Mouse (Mus musculus): ENCODE results near the gene Tcp1. TPM values are rescaled to one million over a fixed set of nuclear protein-coding genes. Genes with fewer than 3 reads are reported as not detected.
"Not testable (repeated sequence)": the region's sequence is repeated elsewhere in the genome, so short reads cannot be mapped to it uniquely, and the experiment has no call there.

Tcp1 gene
- total RNA-seq, 1 experiment = 519 TPM

GRCm38 (mm10) chr17:12897674-12898073 lies 17.8 kb upstream of the Tcp1 start:
- TF ChIP-seq ZNF384 (IDR thresholded peaks at IDR 0.05; ENCODE audit: low read depth, low read length) (no peak), CHD2 (IDR thresholded peaks at IDR 0.05; ENCODE audit: low read depth, low read length) (no peak), ZC3H11A (IDR thresholded peaks at IDR 0.05; ENCODE audit: borderline replicate concordance, low read depth, low read length) (no peak), MAFK (IDR thresholded peaks at IDR 0.05; ENCODE audit: insufficient read depth, low read depth, low read length) (no peak), HCFC1 (IDR thresholded peaks at IDR 0.05; ENCODE audit: borderline replicate concordance, insufficient read depth, low read length) (no peak)
- Histone ChIP-seq H3K4me3 (ENCODE audit: insufficient read depth in 1 of 2, low read depth in 1 of 2, low read length in 2 of 2, poor library complexity in 1 of 2, severe bottlenecking in 1 of 2) (no peak overlapping the region), H3K4me1 (ENCODE audit: control insufficient read depth in 2 of 2, insufficient read depth in 2 of 2, low read length in 2 of 2, poor library complexity in 1 of 2) (0 out of 4 replicates have a peak, but pooled peaks cover 0 to 2% of the 10 kb centered on the region in 2 experiments), H3K27ac (ENCODE audit: insufficient read depth, low read depth, low read length, poor library complexity, severe bottlenecking) (no peak overlapping the region), H3K36me3 (ENCODE audit: control insufficient read depth, insufficient read depth, low read length, poor library complexity, severe bottlenecking) (peaks cover 35% of the 10 kb centered on the region), H3K9ac (ENCODE audit: insufficient read depth, low read depth, low read length, poor library complexity, severe bottlenecking) (no peak overlapping the region), H3K9me3 (ENCODE audit: control insufficient read depth, insufficient read depth, low read depth, low read length) (no peaks in the 10 kb centered on the region)
- in situ Hi-C loops (cut with MboI; ENCODE audit: low sequenced_read_pairs in 2 of 2, unreplicated experiment in 2 of 2) = no loop called here
- no peak for DNase-seq (ENCODE audit: low read depth, low spot score)

- DNase-seq (ENCODE audit: low read depth, low spot score); H3K4me3 ChIP-seq (ENCODE audit: insufficient read depth in 1 of 2, low read depth in 1 of 2, low read length in 2 of 2, poor library complexity in 1 of 2, severe bottlenecking in 1 of 2); H3K27ac ChIP-seq (ENCODE audit: insufficient read depth, low read depth, low read length, poor library complexity, severe bottlenecking); H3K9me3 ChIP-seq (ENCODE audit: control insufficient read depth, insufficient read depth, low read depth, low read length); H3K9ac ChIP-seq (ENCODE audit: insufficient read depth, low read depth, low read length, poor library complexity, severe bottlenecking); in situ Hi-C loops (cut with MboI; ENCODE audit: low sequenced_read_pairs in 2 of 2, unreplicated experiment in 2 of 2); H3K4me1 ChIP-seq (ENCODE audit: control insufficient read depth in 2 of 2, insufficient read depth in 2 of 2, low read length in 2 of 2, poor library complexity in 1 of 2): not testable (repeated sequence)
- H3K36me3 ChIP-seq (ENCODE audit: control insufficient read depth, insufficient read depth, low read length, poor library complexity, severe bottlenecking) = peaks cover 39% of the 10 kb centered on the region
Measured at GRCm38 (mm10) chr17:12898607-12899006, 16.9 kb upstream of the Tcp1 start.

GRCm38 (mm10) chr17:12902291-12902690 lies 13.2 kb upstream of the Tcp1 start:
- Histone ChIP-seq H3K27ac (ENCODE audit: insufficient read depth, low read depth, low read length, poor library complexity, severe bottlenecking) (no peak overlapping the region), H3K4me3 (ENCODE audit: insufficient read depth in 1 of 2, low read depth in 1 of 2, low read length in 2 of 2, poor library complexity in 1 of 2, severe bottlenecking in 1 of 2) (no peak overlapping the region), H3K9ac (ENCODE audit: insufficient read depth, low read depth, low read length, poor library complexity, severe bottlenecking) (no peak overlapping the region), H3K4me1 (ENCODE audit: control insufficient read depth in 2 of 2, insufficient read depth in 2 of 2, low read length in 2 of 2, poor library complexity in 1 of 2) (0 out of 4 replicates have a peak, but pooled peaks cover 0 to 2% of the 10 kb centered on the region in 2 experiments), H3K9me3 (ENCODE audit: control insufficient read depth, insufficient read depth, low read depth, low read length) (no peaks in the 10 kb centered on the region), H3K36me3 (ENCODE audit: control insufficient read depth, insufficient read depth, low read length, poor library complexity, severe bottlenecking) (peaks cover 44% of the 10 kb centered on the region)
- DNase-seq (ENCODE audit: low read depth, low spot score) = no peak
- TF ChIP-seq ZNF384 (IDR thresholded peaks at IDR 0.05; ENCODE audit: low read depth, low read length) = no peak
- no peak for TF ChIP-seq MAFK (IDR thresholded peaks at IDR 0.05; ENCODE audit: insufficient read depth, low read depth, low read length)
- no peak for TF ChIP-seq HCFC1 (IDR thresholded peaks at IDR 0.05; ENCODE audit: borderline replicate concordance, insufficient read depth, low read length)
- no peak for TF ChIP-seq ZC3H11A (IDR thresholded peaks at IDR 0.05; ENCODE audit: borderline replicate concordance, low read depth, low read length)
- no peak for TF ChIP-seq CHD2 (IDR thresholded peaks at IDR 0.05; ENCODE audit: low read depth, low read length)
- in situ Hi-C loops (cut with MboI; ENCODE audit: low sequenced_read_pairs in 2 of 2, unreplicated experiment in 2 of 2) = no loop called here

- Histone ChIP-seq H3K36me3 (ENCODE audit: control insufficient read depth, insufficient read depth, low read length, poor library complexity, severe bottlenecking) (peaks cover 44% of the 10 kb centered on the region), H3K9ac (ENCODE audit: insufficient read depth, low read depth, low read length, poor library complexity, severe bottlenecking) (no peak overlapping the region), H3K4me3 (ENCODE audit: insufficient read depth in 1 of 2, low read depth in 1 of 2, low read length in 2 of 2, poor library complexity in 1 of 2, severe bottlenecking in 1 of 2) (no peak overlapping the region), H3K4me1 (ENCODE audit: control insufficient read depth in 2 of 2, insufficient read depth in 2 of 2, low read length in 2 of 2, poor library complexity in 1 of 2) (0 out of 4 replicates have a peak, but pooled peaks cover 0 to 2% of the 10 kb centered on the region in 2 experiments), H3K27ac (ENCODE audit: insufficient read depth, low read depth, low read length, poor library complexity, severe bottlenecking) (no peak overlapping the region), H3K9me3 (ENCODE audit: control insufficient read depth, insufficient read depth, low read depth, low read length) (no peaks in the 10 kb centered on the region)
- in situ Hi-C loops (cut with MboI; ENCODE audit: low sequenced_read_pairs in 2 of 2, unreplicated experiment in 2 of 2) = no loop called here
- TF ChIP-seq ZC3H11A (IDR thresholded peaks at IDR 0.05; ENCODE audit: borderline replicate concordance, low read depth, low read length) = no peak
- no peak for DNase-seq (ENCODE audit: low read depth, low spot score)
Measured at GRCm38 (mm10) chr17:12903372-12904333, 11.8 kb upstream of the Tcp1 start.

- Histone ChIP-seq H3K27ac (ENCODE audit: insufficient read depth, low read depth, low read length, poor library complexity, severe bottlenecking) (no peak overlapping the region), H3K4me1 (ENCODE audit: control insufficient read depth in 2 of 2, insufficient read depth in 2 of 2, low read length in 2 of 2, poor library complexity in 1 of 2) (0 out of 4 replicates have a peak, but pooled peaks cover 0 to 2% of the 10 kb centered on the region in 2 experiments), H3K9me3 (ENCODE audit: control insufficient read depth, insufficient read depth, low read depth, low read length) (no peaks in the 10 kb centered on the region), H3K4me3 (ENCODE audit: insufficient read depth in 1 of 2, low read depth in 1 of 2, low read length in 2 of 2, poor library complexity in 1 of 2, severe bottlenecking in 1 of 2) (no peak overlapping the region), H3K36me3 (ENCODE audit: control insufficient read depth, insufficient read depth, low read length, poor library complexity, severe bottlenecking) (peaks cover 42% of the 10 kb centered on the region), H3K9ac (ENCODE audit: insufficient read depth, low read depth, low read length, poor library complexity, severe bottlenecking) (no peak overlapping the region)
- in situ Hi-C loops (cut with MboI; ENCODE audit: low sequenced_read_pairs in 2 of 2, unreplicated experiment in 2 of 2) = no loop called here
- no peak for TF ChIP-seq ZC3H11A (IDR thresholded peaks at IDR 0.05; ENCODE audit: borderline replicate concordance, low read depth, low read length)
- TF ChIP-seq CHD2 (IDR thresholded peaks at IDR 0.05; ENCODE audit: low read depth, low read length) = no peak
- TF ChIP-seq HCFC1 (IDR thresholded peaks at IDR 0.05; ENCODE audit: borderline replicate concordance, insufficient read depth, low read length) = no peak
- TF ChIP-seq MAFK (IDR thresholded peaks at IDR 0.05; ENCODE audit: insufficient read depth, low read depth, low read length) = no peak
- TF ChIP-seq ZNF384 (IDR thresholded peaks at IDR 0.05; ENCODE audit: low read depth, low read length) = no peak
- DNase-seq (ENCODE audit: low read depth, low spot score) = no peak
Measured at GRCm38 (mm10) chr17:12904349-12904748, 11.2 kb upstream of the Tcp1 start.
